Mouse (Mus musculus) 416B (cell line): ENCODE data around the gene Hmgcll1.
"Not testable (repeated sequence)": the region's sequence is repeated elsewhere in the genome, so short reads cannot be mapped to it uniquely, and the experiment has no call there.

ENCODE experiments used
- DNase-seq: peaks from one replicate; pipeline ENCODE4 v3.0.0; 2011; ENCODE audit warnings: low read depth

The Hmgcll1 gene

GRCm38 (mm10) chr9:76060935-76061334 lies 46.3 kb downstream of the Hmgcll1 start:
- DNase-seq: peak; percentile 1

- no peak for DNase-seq
Measured at GRCm38 (mm10) chr9:76061492-76061891, 46.8 kb downstream of the Hmgcll1 start.

- no peak for DNase-seq
Measured at GRCm38 (mm10) chr9:76064164-76064563, 49.5 kb downstream of the Hmgcll1 start.

GRCm38 (mm10) chr9:76091561-76091960 lies 76.9 kb downstream of the Hmgcll1 start:
- DNase-seq: no peak

- DNase-seq: no peak
Measured at GRCm38 (mm10) chr9:76097221-76097620, 82.6 kb downstream of the Hmgcll1 start.

GRCm38 (mm10) chr9:76099981-76100380 lies 85.3 kb downstream of the Hmgcll1 start:
- no peak for DNase-seq

- DNase-seq: not testable (repeated sequence)
Measured at GRCm38 (mm10) chr9:76104416-76104815, 89.8 kb downstream of the Hmgcll1 start.

- no peak for DNase-seq
Measured at GRCm38 (mm10) chr9:76104846-76105245, 90.2 kb downstream of the Hmgcll1 start.

GRCm38 (mm10) chr9:76122888-76123287 lies 108.2 kb downstream of the Hmgcll1 start:
- peak; percentile 60 for DNase-seq

GRCm38 (mm10) chr9:76124249-76124648 lies 109.6 kb downstream of the Hmgcll1 start:
- DNase-seq: no peak

GRCm38 (mm10) chr9:76129353-76129752 lies 114.7 kb downstream of the Hmgcll1 start:
- DNase-seq: no peak

GRCm38 (mm10) chr9:76134042-76134441 lies 119.4 kb downstream of the Hmgcll1 start:
- no peak for DNase-seq

GRCm38 (mm10) chr9:76138378-76139109 lies 123.9 kb downstream of the Hmgcll1 start:
- no peak for DNase-seq

- no peak for DNase-seq
Measured at GRCm38 (mm10) chr9:76145593-76145992, 130.9 kb downstream of the Hmgcll1 start.

GRCm38 (mm10) chr9:76162446-76162845 lies 147.8 kb downstream of the Hmgcll1 start:
- no peak for DNase-seq

- DNase-seq: peak; percentile 6
Measured at GRCm38 (mm10) chr9:76168355-76168754, 153.7 kb downstream of the Hmgcll1 start.

GRCm38 (mm10) chr9:76172686-76173295 lies 158.1 kb downstream of the Hmgcll1 start:
- DNase-seq: no peak

- DNase-seq: no peak
Measured at GRCm38 (mm10) chr9:76179221-76179620, 164.6 kb downstream of the Hmgcll1 start.
